Mouse (Mus musculus) activated CD4-positive, CD25-positive, alpha-beta regulatory T cell, adult 4 months (primary cell): Measurements from ENCODE around the gene Nrcam. TPM values are rescaled to one million over a fixed set of nuclear protein-coding genes. Genes with fewer than 3 reads are reported as not detected.
"Not testable (repeated sequence)": the region's sequence is repeated elsewhere in the genome, so short reads cannot be mapped to it uniquely, and the experiment has no call there.

Experiments
- ATAC-seq: one replicate; pipeline ENCODE4 v1.8.0; 2017
- polyA plus RNA-seq, 2 experiments: library from polyadenylated mRNA; unstranded; fragments of 100-300 nt; shearing (Covaris generic); gene quantifications; one replicate each; pipeline ENCODE4 v1.2.1; 2017

Gene Nrcam
- under 1 TPM in 1 of 2 experiments, not detected in 1; 0.42 TPM for polyA plus RNA-seq

DNA sequence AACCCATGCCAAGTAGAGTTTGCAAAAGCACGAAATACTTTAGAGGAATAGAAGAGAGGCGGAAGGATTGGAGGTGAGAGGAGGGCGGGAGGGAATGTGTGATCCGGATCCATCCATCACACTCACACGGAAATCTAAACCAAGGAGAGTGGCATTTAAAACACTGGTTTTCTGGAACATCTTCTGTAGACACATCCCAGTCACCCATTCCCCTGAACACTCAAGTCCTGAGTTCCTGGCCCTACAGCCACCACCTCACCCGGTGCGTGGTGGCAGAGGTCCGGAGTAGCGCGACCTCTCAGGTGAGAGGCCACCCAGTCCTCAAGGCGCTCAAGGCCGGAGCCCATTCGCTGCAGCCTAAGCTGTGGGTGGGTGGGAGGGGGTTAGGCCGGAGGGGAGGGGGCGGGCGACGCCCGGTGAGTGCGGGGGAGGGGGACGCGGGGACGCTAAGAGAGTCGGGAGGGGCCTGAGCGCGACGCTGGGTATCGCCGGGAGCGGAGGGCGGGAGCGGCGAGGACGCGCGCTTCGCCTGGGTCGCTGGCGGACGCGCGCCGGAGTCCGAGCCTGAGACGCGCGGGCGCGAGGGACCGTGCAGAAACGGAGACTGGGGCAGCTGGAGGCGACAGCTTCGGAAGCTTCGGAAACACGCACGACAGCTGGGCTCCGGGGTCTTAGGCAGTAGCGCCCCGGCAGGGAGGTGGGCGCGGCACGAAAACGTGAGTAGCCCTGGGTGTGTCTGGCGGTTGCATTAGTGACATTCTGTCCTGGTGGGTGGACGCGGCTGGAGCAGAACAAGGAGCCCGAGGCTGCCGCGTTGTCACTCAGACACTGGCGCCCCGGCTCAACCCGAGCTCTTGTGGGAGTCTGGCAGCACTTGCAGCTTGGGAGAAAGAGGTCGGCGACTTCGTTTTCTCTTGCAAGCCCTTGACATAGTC, at the start of gene Nrcam:
TSS of gene Nrcam (plus strand) at position 505 of the 935 bp plus-strand sequence.
- ATAC-seq = no peak

DNA sequence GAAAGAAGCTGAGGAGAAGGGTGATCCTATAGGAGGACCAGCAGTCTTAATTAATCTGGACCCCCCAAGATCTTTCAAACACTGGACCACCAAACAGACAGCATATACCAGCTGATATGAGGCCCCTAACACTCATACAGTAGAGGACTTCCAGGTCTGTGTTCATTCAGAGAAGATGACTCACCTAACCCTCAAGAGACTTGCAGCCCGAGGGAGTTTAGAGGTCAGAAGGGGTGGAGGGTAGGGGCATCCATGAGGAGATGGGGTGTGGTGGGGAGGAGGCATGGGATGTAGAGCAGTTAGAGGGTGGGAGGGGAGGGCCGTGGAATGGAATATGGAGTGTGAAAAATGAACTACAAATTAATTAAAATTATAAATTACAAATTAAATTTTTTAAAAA, 48.5 kb upstream of the Nrcam start:
- ATAC-seq = not testable (repeated sequence)

DNA sequence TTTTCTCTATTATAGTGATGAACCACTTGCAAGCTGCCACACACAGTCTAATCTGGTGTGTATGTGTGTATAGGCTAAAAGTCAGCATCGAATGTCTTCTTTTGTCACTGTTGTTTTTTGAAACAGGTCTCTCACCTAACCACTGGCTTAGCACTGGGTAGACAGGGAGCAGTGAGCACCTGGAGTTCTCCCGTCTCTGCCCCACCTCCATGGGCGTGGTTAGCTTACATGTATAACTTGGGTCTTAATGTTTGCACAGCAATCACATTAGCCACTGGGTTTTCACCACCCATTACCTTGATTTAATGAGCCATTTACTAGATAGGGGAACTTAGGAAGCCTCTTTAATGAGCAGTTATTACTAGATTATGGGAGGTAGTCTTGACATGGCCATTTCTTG, 47.2 kb upstream of the Nrcam start:
- ATAC-seq = no peak

DNA sequence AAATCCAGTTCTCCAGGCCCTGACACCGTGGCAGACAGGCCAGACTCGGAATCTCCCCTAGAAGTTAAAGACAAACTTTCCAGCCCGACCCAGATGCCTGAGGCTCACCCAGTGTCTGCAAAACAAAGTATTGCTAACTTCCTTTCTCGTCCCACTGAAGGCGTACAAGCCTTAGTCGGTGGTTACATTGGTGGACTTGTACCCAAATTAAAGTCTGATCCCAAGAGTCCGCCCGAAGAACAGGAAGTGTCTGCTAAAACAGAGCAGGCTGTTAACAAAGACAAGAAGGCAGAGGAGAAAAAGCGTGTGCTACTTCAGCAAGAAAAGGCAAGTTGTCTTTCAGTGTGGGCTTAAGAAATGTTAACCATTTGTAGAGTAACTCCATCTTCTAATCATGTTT, 45.3 kb upstream of the Nrcam start:
- no peak for ATAC-seq

DNA sequence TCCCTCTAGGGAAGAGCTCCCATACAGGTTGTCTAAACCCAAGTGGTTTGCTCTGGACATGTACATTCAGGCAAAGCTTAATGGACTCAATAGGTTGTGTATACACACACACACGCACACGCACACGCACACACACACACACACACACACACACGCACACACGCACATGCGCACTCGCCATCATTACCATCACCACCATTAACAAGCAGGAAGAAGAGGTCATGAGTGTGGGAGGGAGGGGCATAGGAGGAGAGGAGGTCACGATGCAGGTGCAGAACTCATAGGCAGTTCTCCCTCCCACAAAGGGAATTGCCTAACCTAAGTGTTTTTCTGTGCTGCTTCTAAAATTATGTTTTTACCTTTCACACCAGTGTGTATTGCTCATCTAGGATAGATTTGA, 41.7 kb upstream of the Nrcam start:
- no peak for ATAC-seq

DNA sequence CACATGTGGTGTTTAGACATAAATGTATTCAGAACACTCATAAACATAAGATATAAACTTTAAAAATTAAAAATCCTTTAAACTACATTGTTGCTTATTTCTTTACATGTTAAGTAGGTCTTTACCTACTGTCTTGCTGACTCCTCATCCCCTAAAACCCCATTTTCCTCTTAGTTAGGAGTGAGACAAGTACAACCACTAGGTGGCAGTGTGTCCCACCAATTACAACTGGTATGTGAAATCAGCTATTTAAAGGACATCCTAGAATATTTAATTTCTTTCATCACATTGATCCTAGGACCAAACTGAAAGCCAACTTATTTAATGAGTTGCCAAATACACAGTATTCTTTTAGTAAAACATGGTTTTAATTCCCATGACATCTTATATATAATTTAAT, 36.4 kb upstream of the Nrcam start:
- peak; percentile 87 for ATAC-seq

DNA sequence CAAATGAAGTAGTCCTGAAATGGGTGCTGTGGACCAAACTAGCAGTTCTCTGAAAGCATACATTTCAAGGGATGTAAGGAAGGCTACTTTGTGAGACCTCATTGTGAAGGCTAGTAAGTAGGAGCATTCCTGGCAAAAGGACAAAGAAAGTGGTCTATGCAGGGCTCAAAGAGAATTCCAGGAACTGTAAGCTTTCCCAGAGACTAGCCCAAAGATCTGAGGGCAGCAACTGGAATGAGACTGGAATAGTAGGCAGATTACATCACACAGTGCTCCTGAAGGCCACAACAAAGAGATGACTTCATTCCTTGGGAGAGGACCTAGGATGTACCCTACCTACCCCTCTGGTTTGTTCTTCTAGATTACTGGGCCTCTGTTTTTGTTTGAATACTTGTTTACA, 27.9 kb upstream of the Nrcam start:
- ATAC-seq = no peak

DNA sequence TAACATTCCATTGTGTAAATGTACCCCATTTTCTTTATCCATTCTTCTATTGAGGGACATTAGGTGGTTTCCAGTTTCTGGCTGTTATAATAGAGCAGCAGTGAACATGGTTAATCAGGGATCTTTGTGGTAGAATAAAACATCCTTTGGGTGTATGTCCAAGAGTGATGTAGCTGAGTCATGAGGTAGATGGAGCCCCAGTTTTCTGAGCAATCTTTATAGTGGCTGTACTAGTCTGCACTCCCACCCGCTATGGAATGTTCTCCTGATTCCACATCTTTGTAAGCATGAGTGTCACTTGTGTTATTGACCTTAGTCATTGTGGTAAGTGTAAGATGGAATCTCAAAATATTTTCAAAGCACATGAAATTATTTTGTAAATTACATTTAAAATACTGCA, 24.7 kb upstream of the Nrcam start:
- ATAC-seq = no peak

DNA sequence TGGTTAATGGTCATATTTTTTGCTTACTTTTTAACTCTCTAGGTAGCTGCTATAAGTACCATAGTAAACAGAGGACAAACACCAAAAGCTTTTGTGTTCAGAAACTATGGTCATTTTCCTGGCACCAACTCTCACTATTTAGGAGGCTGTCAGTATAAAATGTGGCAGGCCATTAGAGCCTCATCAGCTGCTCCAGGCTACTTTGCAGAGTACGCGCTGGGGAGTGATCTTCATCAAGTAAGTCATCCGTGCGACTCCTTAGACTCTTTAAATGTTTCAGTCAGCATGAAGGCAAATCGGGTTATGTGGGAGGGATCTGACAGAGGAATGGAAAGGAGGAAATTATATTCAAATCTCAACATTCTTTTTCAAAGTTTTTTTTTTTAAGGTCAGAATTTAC, 23.8 kb upstream of the Nrcam start:
- no peak for ATAC-seq

DNA sequence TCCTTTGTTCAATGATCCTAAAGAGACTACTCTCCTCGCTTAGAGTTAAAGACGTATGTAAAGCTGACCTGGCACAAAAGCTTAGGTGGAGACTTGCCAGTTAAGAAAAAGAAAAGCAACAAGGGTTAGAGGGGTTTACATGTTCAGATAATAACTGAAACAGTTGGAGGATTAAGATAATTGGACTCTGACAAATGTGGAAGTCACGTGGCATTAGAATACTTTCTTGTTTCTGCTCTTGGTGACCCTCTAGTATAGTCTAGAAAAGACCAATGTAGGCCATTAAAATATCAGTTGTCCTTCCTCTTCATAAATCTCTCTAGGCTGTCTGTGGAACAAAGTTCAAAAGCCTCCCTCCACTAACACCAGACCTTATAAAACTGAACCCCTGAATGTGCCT, 20.5 kb upstream of the Nrcam start:
- no peak for ATAC-seq

DNA sequence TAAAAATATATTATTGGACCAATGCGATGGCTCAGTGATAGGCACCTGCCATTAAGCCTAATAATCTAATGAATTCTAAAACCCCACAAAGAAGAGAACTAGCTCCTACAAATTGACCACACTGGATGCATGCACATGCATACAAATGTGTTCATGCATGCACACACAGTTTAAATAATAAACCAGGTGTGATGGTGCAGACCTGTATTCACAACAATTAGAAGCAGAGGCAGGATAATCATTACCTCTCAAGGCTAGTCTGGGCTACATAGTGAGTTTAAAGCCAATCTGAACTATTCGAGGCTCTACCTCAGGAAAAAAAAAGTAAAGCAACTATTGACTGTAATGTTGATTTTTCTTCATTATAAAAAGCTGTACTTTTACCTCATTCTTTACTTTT, 13.5 kb upstream of the Nrcam start:
- ATAC-seq = no peak

DNA sequence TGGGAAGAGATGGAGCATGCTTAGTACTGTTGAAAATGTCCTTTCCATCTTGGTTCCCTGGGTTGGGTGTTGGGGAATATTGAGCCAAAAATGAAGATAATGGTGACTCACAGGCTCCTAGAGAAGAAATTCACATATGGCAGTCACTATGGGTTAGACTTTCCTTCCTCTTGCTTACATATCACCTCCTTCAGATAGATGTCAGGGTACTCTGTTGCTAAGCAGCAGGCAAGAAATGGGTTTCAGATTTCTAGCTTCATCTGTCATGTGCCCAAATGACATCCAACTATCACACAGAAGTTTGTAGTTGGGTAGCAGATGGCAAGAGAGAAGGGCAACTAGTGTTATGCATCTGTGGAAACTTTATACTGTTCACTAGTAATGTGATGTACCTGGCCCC, 3.6 kb upstream of the Nrcam start:
- ATAC-seq = no peak

DNA sequence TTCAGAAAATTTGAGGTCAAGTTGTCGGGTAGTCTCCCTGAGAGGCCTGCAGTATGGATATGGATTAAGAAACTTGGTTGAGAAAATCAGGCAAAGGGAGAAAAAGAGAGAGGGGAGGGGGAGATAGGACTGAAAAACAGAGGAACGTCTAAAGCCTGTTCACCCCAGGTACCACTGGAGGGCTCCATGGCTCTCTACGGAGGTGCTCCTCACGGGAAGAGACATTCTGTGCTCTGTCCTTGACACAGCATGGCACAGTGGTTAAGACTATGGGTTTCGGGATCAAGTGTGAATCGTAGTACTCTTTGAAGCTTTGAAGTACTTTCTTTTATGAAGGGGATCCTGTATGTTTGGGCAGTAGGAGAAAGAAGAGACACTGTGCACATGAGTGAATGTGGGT, 1.2 kb upstream of the Nrcam start:
- ATAC-seq = no peak

DNA sequence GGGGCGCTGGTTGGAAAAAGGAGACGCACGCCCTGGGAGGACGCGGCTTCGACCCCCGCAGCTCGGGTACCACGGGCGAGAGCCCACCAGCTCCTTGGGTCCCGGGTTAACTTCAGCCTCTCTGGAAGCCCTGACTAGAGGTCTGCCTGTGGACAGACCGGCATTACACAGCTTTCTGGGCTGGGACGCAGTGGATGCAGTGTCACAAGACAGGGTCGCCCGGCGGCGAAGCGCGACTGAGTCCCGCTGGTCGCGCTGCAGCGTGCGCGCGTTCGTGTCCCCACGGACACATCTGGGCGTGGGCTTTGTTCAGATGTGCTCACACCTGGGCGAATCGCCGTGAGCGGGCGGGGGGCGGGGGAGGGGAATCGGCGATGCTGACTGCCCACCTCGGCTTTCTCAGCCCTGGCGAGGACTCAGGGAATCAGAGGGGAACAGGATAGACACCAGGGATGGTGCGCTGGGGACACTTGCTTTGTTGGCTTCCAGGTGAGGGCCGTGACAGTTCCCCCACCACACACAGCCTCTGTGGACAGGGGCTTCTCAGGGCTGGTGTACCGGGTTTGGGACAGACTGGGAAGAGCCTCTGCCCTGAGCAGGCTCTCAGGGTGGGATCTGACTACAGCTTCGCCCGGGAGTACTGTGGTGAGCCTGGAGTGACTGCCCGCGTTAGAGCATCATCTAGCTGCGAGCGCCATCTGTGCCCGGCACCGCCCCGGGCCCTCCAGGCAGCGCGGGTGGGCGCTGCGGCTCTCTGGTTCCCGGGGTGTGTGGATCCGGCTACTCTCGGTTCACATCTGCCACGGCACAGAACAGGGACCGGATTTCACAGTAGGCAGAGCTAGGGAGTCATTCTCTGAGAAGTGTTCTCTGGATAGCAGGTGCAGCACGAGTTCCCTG, 881 bp downstream of the Nrcam start:
- no peak for ATAC-seq

DNA sequence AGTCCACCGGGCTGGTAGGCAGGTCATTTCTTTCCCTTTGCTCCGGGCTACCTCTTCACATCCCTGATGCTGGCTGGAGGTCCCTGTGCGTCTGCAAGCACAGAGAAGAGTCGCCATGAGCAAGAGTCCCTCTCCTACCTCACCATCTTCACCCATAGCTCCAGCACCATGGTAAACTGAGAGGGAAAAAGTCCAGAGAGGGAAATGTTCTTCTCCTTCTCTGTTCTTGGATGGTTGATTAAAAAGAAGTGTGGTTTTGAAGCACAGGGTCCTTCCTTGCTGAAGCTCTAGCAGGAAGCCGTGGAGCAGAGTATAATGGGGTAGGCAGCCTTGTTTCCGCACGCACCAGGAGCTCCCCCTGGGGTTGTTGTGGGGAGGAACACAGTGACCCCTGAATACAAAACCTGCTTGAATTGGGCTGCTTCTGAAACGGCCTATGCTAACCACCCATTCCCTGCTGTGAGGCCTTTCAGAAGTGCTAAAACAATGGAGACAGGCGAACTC, 1.6 kb downstream of the Nrcam start:
- no peak for ATAC-seq

DNA sequence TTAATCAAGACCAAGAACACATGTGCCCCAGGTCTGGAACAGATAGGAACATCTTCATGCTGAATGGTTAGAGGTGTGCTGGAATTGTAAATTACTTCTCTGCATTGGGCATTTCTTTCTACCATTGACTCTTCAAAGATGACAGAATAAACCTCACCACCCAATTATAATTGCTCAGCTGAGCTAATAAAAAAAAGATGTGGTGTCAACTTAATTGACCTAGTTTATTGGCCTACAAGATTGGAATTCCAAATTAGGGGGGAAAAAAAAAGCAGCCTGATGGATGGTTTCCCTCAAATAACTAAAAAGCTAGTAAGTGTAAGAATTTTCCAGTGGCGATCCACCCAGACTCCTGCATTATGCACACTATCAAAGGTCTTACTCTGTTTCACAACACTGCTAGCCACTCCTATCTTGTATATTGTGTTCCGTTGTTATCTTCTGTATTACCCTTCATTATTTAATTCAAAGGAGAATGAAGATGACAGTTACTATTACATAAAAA, 8.5 kb downstream of the Nrcam start:
- no peak for ATAC-seq

DNA sequence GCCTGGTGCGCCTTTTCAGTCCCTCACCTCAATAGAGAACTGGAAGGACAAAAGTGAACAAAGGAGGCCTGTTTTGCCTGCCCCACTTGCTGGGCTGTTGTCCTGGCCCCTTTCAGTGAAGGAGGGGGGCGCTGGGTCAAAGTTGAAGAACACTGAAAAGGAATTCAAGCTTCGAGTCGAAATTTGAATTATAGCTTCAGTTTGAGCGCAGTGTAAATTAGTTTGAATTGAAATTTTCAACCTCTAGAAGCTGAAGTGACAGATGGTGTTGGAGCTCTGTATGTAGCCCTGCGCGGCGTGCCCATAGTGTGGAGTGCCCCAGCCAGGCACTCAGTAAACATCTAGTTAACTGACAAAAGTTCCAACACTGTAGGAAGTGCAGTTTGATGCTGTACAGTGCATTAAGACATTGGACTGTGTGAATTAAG, 9.5 kb downstream of the Nrcam start:
- ATAC-seq = no peak

DNA sequence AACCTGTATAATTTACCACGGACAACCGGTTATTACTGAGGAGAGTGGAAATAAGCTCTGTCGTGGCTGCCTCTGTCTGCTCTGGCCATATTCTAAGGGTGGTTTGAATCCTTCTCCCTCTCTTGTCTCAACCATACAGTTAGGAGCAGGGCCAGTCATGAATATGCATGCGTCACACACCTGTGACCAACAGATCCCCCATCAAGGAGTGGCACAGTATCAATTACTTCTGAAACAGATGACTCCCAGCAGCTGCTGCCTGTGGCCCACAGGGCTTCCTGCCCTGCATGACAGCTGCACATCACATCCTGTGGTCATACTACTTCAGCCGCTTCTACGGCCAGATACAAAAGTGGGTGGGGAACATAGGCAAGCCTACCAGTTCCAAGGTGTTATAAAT, 15.4 kb downstream of the Nrcam start:
- no peak for ATAC-seq

DNA sequence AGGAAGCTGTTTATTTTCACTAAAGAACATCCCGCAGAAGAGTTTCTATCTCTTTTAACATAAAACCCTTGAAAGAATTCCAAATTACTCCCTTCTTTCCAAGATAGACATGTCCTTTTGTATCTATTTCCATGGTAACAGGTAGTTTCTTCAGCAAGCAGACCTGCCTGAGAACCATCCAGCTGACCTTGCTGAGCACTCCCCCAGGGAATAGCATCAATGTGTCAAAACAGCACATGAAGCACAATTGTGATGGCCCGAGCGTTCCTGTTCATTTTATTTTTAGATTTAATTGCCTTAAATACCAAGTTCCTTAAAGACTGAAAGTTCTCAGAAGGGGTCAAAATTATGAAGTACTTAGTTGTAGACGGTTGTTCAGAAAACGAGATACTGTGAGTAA, 16.6 kb downstream of the Nrcam start:
- no peak for ATAC-seq

DNA sequence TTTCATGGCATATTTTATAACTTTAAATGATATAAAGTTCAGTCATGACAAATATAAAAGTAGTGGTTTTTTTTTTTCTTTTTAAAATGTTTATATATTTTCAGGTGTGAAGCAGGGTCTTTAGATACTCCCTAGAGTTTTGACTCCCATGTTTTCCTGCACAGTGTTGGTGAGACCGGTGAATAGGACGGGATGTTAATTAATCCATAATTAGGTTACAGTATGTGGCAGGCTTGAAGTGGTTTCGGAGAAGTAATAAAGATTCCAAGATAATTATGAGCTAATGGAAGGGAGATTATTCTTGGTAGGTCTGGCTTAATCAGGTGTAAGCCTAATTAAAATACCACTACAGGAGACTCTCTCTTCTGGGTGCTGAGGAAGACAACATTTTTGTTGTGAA, 17.5 kb downstream of the Nrcam start:
- ATAC-seq = no peak

DNA sequence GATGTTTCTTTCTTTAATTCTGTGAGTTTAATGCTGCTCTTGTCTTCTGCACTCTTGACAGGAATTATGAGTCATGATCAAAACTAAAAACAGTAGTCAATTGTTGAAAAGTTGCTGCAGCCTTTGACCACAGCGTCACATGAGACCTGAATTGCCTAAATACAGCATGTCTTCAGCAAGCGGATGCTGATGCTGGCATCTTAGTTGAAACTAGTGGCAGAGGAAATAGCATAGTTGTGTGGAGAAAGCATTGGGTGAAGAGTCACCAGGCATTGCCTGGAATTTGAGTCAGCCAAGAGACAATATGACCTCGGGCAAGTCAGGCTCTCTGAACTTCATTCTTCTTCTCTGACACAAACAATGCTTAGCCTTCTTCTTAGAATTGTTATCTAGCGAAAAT, 26.4 kb downstream of the Nrcam start:
- no peak for ATAC-seq

DNA sequence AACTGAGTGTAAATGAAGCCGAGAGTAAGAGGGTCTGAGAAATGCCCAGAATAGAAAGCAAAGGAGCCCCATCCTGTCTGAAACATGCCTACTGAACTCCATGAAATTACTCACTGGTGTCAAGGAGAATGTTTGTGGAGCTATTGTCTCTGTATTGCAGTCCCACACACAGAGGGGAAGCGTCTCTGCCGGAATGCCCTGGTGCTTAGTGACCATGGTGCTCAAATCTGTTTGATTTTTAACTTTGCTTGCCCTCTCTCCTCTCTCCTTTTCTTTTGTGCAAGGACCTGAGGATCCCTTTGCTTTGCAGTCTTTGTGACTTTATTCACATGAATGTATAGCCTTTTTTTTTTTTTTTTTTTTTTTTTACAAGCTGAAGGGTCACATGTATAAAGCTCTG, 28.8 kb downstream of the Nrcam start:
- ATAC-seq = no peak

DNA sequence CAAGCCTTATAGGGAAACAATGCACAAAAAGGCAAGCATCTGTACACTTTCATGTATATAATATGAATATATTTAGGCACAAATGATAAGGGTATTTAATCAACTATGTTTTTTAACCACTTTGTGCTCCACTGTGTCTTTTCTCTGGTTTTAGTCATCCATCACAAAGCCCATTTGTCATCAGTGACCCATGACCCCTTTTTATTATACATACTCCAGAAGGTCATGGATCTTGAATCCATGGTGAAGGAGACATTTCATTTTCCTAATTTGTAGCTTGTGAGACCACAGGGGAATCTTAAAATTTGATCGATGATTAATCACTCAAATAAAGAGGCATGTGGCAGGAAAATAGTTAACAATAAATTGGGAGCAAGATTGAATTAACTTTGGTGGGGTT, 29.2 kb downstream of the Nrcam start:
- ATAC-seq = no peak
